Mouse (Mus musculus) kidney, embryonic 14.5 days (tissue): ENCODE results near the gene Fbxl16. TPM values are rescaled to one million over a fixed set of nuclear protein-coding genes. Genes with fewer than 3 reads are reported as not detected.

ENCODE experiments used
- ATAC-seq: fragments of 200-750 bp; cut with Nextera tagmentation; 2 replicates; pipeline ENCODE4 v1.8.0; 2017; ENCODE audit warnings: moderate number of reproducible peaks, mild to moderate bottlenecking, moderate TSS enrichment, moderate library complexity; ENCODE audit not compliant: low FRiP score, low TSS enrichment
- H3K27ac ChIP-seq: fragments of 300-500 bp; sonication (generic); 2 replicates; pipeline ENCODE4 v1.5.1; 2014; ENCODE audit warnings: low read depth, mild to moderate bottlenecking, low read length, moderate library complexity, mixed read lengths
- H3K27me3 ChIP-seq: fragments of 300-500 bp; sonication (generic); 2 replicates; pipeline ENCODE4 v1.6.1; 2014; ENCODE audit warnings: mild to moderate bottlenecking, low read length; ENCODE audit not compliant: control insufficient read depth, insufficient read depth
- H3K36me3 ChIP-seq: fragments of 300-500 bp; sonication (generic); 2 replicates; pipeline ENCODE4 v1.6.1; 2014; ENCODE audit warnings: low read length, mixed read lengths; ENCODE audit not compliant: control insufficient read depth, insufficient read depth
- H3K4me1 ChIP-seq: fragments of 300-500 bp; sonication (generic); 2 replicates; pipeline ENCODE4 v1.6.1; 2014; ENCODE audit warnings: low read length, mixed read lengths; ENCODE audit not compliant: control insufficient read depth, insufficient read depth
- H3K4me2 ChIP-seq: fragments of 300-500 bp; sonication (generic); replicated peaks from 2 replicates; pipeline ENCODE4 v1.6.1; 2014; ENCODE audit warnings: low read depth, mild to moderate bottlenecking, low read length
- H3K4me3 ChIP-seq: fragments of 300-500 bp; sonication (generic); 2 replicates; pipeline ENCODE4 v1.5.1; 2014; ENCODE audit warnings: mild to moderate bottlenecking, low read length
- H3K9ac ChIP-seq: fragments of 300-500 bp; sonication (generic); 2 replicates; pipeline ENCODE4 v1.6.1; 2014; ENCODE audit warnings: low read depth, mild to moderate bottlenecking, low read length, moderate library complexity
- H3K9me3 ChIP-seq: fragments of 300-500 bp; sonication (generic); 2 replicates; pipeline ENCODE4 v1.6.1; 2016; ENCODE audit warnings: low read length; ENCODE audit not compliant: control insufficient read depth
- WGBS: fragments of 180-500 bp; shearing (Covaris S2); extraction: QIAGEN DNeasy Blood & Tissue Kit; methylation state at CpG from one replicate; pipeline ENCODE4 v1.1.7; 2014; 5-methylcytosine and 5-hydroxymethylcytosine counted together
- polyA plus RNA-seq: library from polyadenylated mRNA; unstranded; fragments of >200 nt; fragmentation: Nextera tagmentation; extraction: Ambion mirVana; gene quantifications from 2 replicates; pipeline ENCODE4 v1.2.1, GENCODE M21; 2014

Fbxl16 gene
- polyA plus RNA-seq, result 1.1 and 1.3 TPM in 2 replicates

GRCm38 (mm10) chr17:25808789-25809605, at the start of gene Fbxl16:
Gene Fbxl16 (plus strand): TSS chr17:25809085.
- peak within 1 kb of the TSS; percentile 99 for H3K4me2 ChIP-seq
- peak within 1 kb of the TSS; percentile 63 for H3K9ac ChIP-seq
- H3K36me3 ChIP-seq, result no peaks in the 10 kb centered on the region
- H3K4me1 ChIP-seq, result peaks cover 12% of the 10 kb centered on the region
- peak within 1 kb of the TSS; percentile 68 for H3K4me3 ChIP-seq
- under 1% methylated on average over 89 of the region's 100 CpGs for WGBS
- ATAC-seq, result peak; percentile 82
- H3K9me3 ChIP-seq, result no peaks in the 10 kb centered on the region
- no peak within 1 kb of the TSS for H3K27ac ChIP-seq
- H3K27me3 ChIP-seq, result peaks cover 27% of the 10 kb centered on the region

- ATAC-seq, result no peak
- Histone ChIP-seq H3K9ac (no peak overlapping the region), H3K27ac (no peak overlapping the region), H3K4me3 (no peak overlapping the region), H3K4me1 (no peaks in the 10 kb centered on the region; the same call in 1 of the 2 replicates), H3K9me3 (no peaks in the 10 kb centered on the region), H3K27me3 (no peaks in the 10 kb centered on the region), H3K36me3 (no peaks in the 10 kb centered on the region), H3K4me2 (no peak overlapping the region)
- 73% methylated on average over 8 of the region's 8 CpGs for WGBS
Observed at GRCm38 (mm10) chr17:25760148-25760547, 48.7 kb upstream of the Fbxl16 start.

GRCm38 (mm10) chr17:25761561-25761970, 47.3 kb upstream of the Fbxl16 start:
- Histone ChIP-seq H3K4me3 (no peak overlapping the region), H3K36me3 (no peaks in the 10 kb centered on the region), H3K9me3 (no peaks in the 10 kb centered on the region), H3K9ac (no peak overlapping the region), H3K4me2 (no peak overlapping the region), H3K4me1 (no peaks in the 10 kb centered on the region), H3K27me3 (no peaks in the 10 kb centered on the region), H3K27ac (no peak overlapping the region)
- 61% methylated on average over 4 of the region's 4 CpGs for WGBS
- ATAC-seq, result no peak

DNA sequence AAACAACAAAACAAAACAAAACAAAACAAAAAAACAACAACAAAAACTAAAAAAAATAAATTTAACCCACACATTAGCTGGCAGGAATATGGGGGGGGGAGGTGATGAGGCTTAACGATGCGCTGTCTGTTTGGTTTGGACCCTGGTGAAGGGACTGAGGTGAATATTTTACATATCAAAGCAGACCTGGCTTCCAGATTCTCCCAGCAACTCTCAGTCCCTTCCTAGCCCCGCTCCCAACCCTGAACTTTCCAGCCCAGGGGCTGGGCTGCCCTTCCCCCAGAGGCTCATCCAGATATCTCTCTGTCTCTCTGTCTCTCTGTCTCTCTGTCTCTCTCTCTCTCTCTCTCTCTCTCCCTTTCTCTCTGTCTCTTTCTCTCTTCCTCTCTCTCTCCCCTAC, 46.3 kb upstream of the Fbxl16 start:
- Histone ChIP-seq H3K4me2 (no peak overlapping the region), H3K36me3 (no peaks in the 10 kb centered on the region), H3K4me1 (no peaks in the 10 kb centered on the region), H3K4me3 (no peak overlapping the region), H3K27ac (no peak overlapping the region), H3K9me3 (no peaks in the 10 kb centered on the region), H3K27me3 (no peaks in the 10 kb centered on the region), H3K9ac (no peak overlapping the region)
- no peak for ATAC-seq
- WGBS, result 34% methylated on average over 3 of the region's 3 CpGs

- Histone ChIP-seq H3K4me1 (no peaks in the 10 kb centered on the region), H3K27ac (no peak overlapping the region), H3K9me3 (no peaks in the 10 kb centered on the region), H3K4me3 (no peak overlapping the region), H3K36me3 (no peaks in the 10 kb centered on the region), H3K4me2 (no peak overlapping the region), H3K27me3 (no peaks in the 10 kb centered on the region), H3K9ac (no peak overlapping the region)
- WGBS, result 46% methylated on average over 5 of the region's 5 CpGs
- no peak for ATAC-seq
Observed at GRCm38 (mm10) chr17:25765886-25766285, 43.0 kb upstream of the Fbxl16 start.

DNA sequence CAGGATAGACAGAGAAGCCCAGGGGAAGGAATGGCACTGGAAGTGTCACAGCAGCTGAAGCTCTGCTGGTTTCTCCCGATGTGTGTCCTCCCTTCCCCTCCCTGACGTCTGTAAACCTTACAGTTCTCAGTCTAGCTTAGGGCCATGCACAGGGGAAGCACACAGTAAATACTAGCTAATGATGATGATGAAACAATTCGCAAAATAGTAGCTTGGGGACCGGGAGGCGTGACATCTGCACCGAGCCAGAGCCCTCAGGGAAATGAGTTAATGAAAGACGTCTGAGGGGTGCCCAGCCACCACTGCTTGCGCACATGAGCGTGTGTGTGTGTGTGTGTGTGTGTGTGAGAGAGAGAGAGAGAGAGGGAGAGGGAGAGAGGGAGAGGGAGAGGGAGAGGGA, 39.6 kb upstream of the Fbxl16 start:
- no peak overlapping the region for H3K4me3 ChIP-seq
- H3K4me1 ChIP-seq, result peaks cover 3% of the 10 kb centered on the region
- H3K9ac ChIP-seq, result no peak overlapping the region
- no peaks in the 10 kb centered on the region for H3K27me3 ChIP-seq
- H3K4me2 ChIP-seq, result no peak overlapping the region
- H3K9me3 ChIP-seq, result no peaks in the 10 kb centered on the region
- H3K36me3 ChIP-seq, result no peaks in the 10 kb centered on the region
- H3K27ac ChIP-seq, result no peak overlapping the region
- no peak for ATAC-seq
- WGBS, result 51% methylated on average over 9 of the region's 9 CpGs

DNA sequence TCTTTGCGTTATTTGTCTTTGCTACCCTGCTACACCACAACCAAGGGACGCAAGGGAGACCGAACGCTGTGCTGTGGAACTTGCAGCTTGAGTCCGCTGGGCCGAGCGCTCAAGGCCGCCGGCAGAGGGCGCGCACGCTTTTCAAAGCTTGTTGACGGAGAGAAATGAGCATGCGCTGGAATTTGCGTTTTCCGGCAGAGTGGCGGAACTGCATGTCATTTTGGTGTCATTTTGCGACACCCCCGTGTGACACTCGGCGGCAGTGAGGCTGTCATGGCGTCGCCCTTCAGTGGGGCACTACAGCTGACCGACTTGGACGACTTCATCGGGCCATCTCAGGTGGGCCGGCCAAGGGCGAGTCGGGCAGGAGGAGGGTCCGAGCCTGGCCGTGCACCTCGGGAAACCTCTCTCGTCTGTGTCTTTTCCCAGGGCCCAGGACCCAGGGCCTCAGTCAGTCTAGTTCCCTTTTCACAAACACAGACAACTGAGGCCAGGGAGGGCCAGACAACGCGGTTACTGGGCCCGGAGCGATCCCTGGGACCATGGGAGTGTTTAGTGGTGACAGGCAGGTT, 35.2 kb upstream of the Fbxl16 start, which contains the start of gene Narfl:
TSS of gene Narfl (plus strand) at position 228 of the 572 bp plus-strand sequence.
- WGBS, result under 1% methylated on average over 37 of the region's 37 CpGs
- Histone ChIP-seq H3K9ac (peak within 1 kb of the TSS; percentile 80), H3K4me2 (peak within 1 kb of the TSS; percentile 75), H3K4me3 (peak within 1 kb of the TSS; percentile 75), H3K27ac (no peak within 1 kb of the TSS), H3K4me1 (peaks cover 6% of the 10 kb centered on the region), H3K36me3 (peaks cover 15% of the 10 kb centered on the region; the same call in 1 of the 2 replicates), H3K9me3 (no peaks in the 10 kb centered on the region), H3K27me3 (no peaks in the 10 kb centered on the region)
- peak; percentile 88 for ATAC-seq

GRCm38 (mm10) chr17:25775318-25776062, 33.4 kb upstream of the Fbxl16 start:
- H3K4me1 ChIP-seq, result peaks cover 6% of the 10 kb centered on the region
- no peak overlapping the region for H3K4me2 ChIP-seq
- H3K27ac ChIP-seq, result no peak overlapping the region
- no peak for ATAC-seq
- H3K9me3 ChIP-seq, result no peaks in the 10 kb centered on the region
- H3K4me3 ChIP-seq, result no peak overlapping the region
- WGBS, result 75% methylated on average over 10 of the region's 10 CpGs
- peaks cover 21% of the 10 kb centered on the region; the same call in 1 of the 2 replicates for H3K36me3 ChIP-seq
- peak overlapping the region; percentile 4; the same call in 1 of the 2 replicates for H3K9ac ChIP-seq
- H3K27me3 ChIP-seq, result no peaks in the 10 kb centered on the region
